Mouse (Mus musculus) B cell, adult (primary cell): ENCODE results near the gene Samsn1. TPM values are rescaled to one million over a fixed set of nuclear protein-coding genes. Genes with fewer than 3 reads are reported as not detected.

ENCODE experiments used
- total RNA-seq: library from RNA; stranded (reverse); gene quantifications from 4 replicates; pipeline ENCODE4 v1.2.4, GENCODE M21; 2023; ENCODE audit not compliant: inconsistent age

The Samsn1 gene
- 33.6 to 38.2 TPM (median 35.3 TPM) in 4 replicates for total RNA-seq

GRCm38 (mm10) chr16:76022181-76022580, at the start of gene Samsn1:
Gene Samsn1, minus strand, starts transcription at chr16:76022281.

